Mouse (Mus musculus) midbrain, postnatal 0 days (tissue): Measurements from ENCODE around the gene Hist1h4f. TPM values are rescaled to one million over a fixed set of nuclear protein-coding genes. Genes with fewer than 3 reads are reported as not detected.

ENCODE experiments used
- ATAC-seq: fragments of 200-750 bp; cut with Nextera tagmentation; 2 replicates; pipeline ENCODE4 v1.8.0; 2017; ENCODE audit warnings: moderate number of reproducible peaks, mild to moderate bottlenecking, moderate TSS enrichment, moderate library complexity; ENCODE audit not compliant: low FRiP score
- DNase-seq: peaks from one replicate; pipeline ENCODE4 v3.0.0-alpha.2; 2015; ENCODE audit warnings: low spot score
- H3K27ac ChIP-seq: fragments of 300-500 bp; sonication (generic); 2 replicates; pipeline ENCODE4 v1.5.1; 2014; ENCODE audit warnings: low read depth, mild to moderate bottlenecking, low read length, mixed read lengths
- H3K27me3 ChIP-seq: fragments of 300-500 bp; sonication (generic); 2 replicates; pipeline ENCODE4 v1.6.1; 2014; ENCODE audit warnings: low read length, control low read depth, mixed read lengths; ENCODE audit not compliant: insufficient read depth
- H3K36me3 ChIP-seq: fragments of 300-500 bp; sonication (generic); 2 replicates; pipeline ENCODE4 v1.6.1; 2014; ENCODE audit warnings: low read length, control low read depth, mixed read lengths; ENCODE audit not compliant: insufficient read depth
- H3K4me1 ChIP-seq: fragments of 300-500 bp; sonication (generic); 2 replicates; pipeline ENCODE4 v1.6.1; 2014; ENCODE audit warnings: mild to moderate bottlenecking, control low read depth, antibody characterized with exemption, low read length, mixed read lengths; ENCODE audit not compliant: insufficient read depth
- H3K4me2 ChIP-seq: fragments of 300-500 bp; sonication (generic); 2 replicates; pipeline ENCODE4 v1.6.1; 2014; ENCODE audit warnings: low read depth, mild to moderate bottlenecking, low read length, mixed read lengths; ENCODE audit not compliant: poor library complexity, severe bottlenecking
- H3K4me3 ChIP-seq: fragments of 300-500 bp; sonication (generic); 2 replicates; pipeline ENCODE4 v1.5.1; 2014; ENCODE audit warnings: low read depth, mild to moderate bottlenecking, low read length, moderate library complexity
- H3K9ac ChIP-seq: fragments of 300-500 bp; sonication (generic); replicated peaks from 2 replicates; pipeline ENCODE4 v1.6.1; 2014; ENCODE audit warnings: mild to moderate bottlenecking, low read length, moderate library complexity, mixed read lengths; ENCODE audit not compliant: poor library complexity, severe bottlenecking
- H3K9me3 ChIP-seq: fragments of 300-500 bp; sonication (generic); 2 replicates; pipeline ENCODE4 v1.6.1; 2016; ENCODE audit warnings: low read length, control low read depth
- CTCF ChIP-seq: IDR thresholded peaks from 2 replicates; pipeline ENCODE4 v1.5.1; 2016; ENCODE audit warnings: antibody characterized with exemption, mild to moderate bottlenecking
- WGBS: fragments of 180-500 bp; shearing (Covaris S2); extraction: QIAGEN DNeasy Blood & Tissue Kit; methylation state at CpG from one replicate; pipeline ENCODE4 v1.1.7; 2014; 5-methylcytosine and 5-hydroxymethylcytosine counted together
- microRNA-seq: library from miRNA; unstranded; fragments of <30 nt; microRNA quantifications from one replicate; pipeline ENCODE4, GENCODE M21; 2016; ENCODE audit warnings: borderline number of aligned reads
- polyA plus RNA-seq: library from polyadenylated mRNA; unstranded; fragments of >200 nt; fragmentation: Nextera tagmentation; extraction: Ambion mirVana; gene quantifications from 2 replicates; pipeline ENCODE4 v1.2.1, GENCODE M21; 2015
- total RNA-seq: library from RNA; depleted of rRNA; stranded (reverse); fragments of >200 nt; gene quantifications from 2 replicates; pipeline ENCODE4 v1.2.3, GENCODE M21; 2014; rRNA removed

Hist1h4f gene
- total and polyA plus RNA-seq, 2 experiments from 2014 or later: 753 TPM; not detected in 1

- Histone ChIP-seq H3K27me3 (peaks cover 5% of the 10 kb centered on the region; the same call in 1 of the 2 replicates), H3K4me3 (no peak overlapping the region), H3K27ac (no peak overlapping the region), H3K36me3 (no peaks in the 10 kb centered on the region), H3K4me2 (no peak overlapping the region), H3K4me1 (no peaks in the 10 kb centered on the region; the same call in 1 of the 2 replicates), H3K9ac (no peak overlapping the region), H3K9me3 (no peaks in the 10 kb centered on the region)
- DNase-seq (no peak), ATAC-seq (no peak)
- no peak for TF ChIP-seq CTCF
- WGBS: 36% methylated on average over 9 of the region's 9 CpGs
Measured at GRCm38 (mm10) chr13:23502031-23502567, 49.3 kb downstream of the Hist1h4f start.

GRCm38 (mm10) chr13:23501511-23501910, 49.9 kb downstream of the Hist1h4f start:
- 0 out of 2 replicates have a peak, but pooled peaks cover 4% of the 10 kb centered on the region for H3K27me3 ChIP-seq
- no peak overlapping the region for H3K27ac ChIP-seq
- no peaks in the 10 kb centered on the region; the same call in 1 of the 2 replicates for H3K4me1 ChIP-seq
- no peaks in the 10 kb centered on the region for H3K9me3 ChIP-seq
- H3K36me3 ChIP-seq: no peaks in the 10 kb centered on the region
- TF ChIP-seq CTCF: no peak
- ATAC-seq (no peak), DNase-seq (no peak)
- no peak overlapping the region for H3K4me3 ChIP-seq
- no peak overlapping the region for H3K9ac ChIP-seq
- H3K4me2 ChIP-seq: no peak overlapping the region
- 19% methylated on average over 5 of the region's 5 CpGs for WGBS

Small RNA genes lying within 50 kb of the gene (microRNA-seq; reads per million reads assigned to microRNA genes)
- not detected for gene Gm44297
- not detected for gene Gm44359
- gene Gm44394: not detected
- not detected for gene n-TStga1

Other genes with a start within 250 kb of the Hist1h4f start
Only the 30 nearest of the 34 such genes appear.
- gene Zfp322a, start 182.4 kb downstream of the Hist1h4f start, total RNA-seq: 19.7 and 32.5 TPM in 2 replicates
- 31.1 and 31.5 TPM in 2 replicates for gene Zfp322a, start 182.4 kb downstream of the Hist1h4f start, polyA plus RNA-seq
- 4.9 and 7.3 TPM in 2 replicates for gene Abt1, start 127.8 kb downstream of the Hist1h4f start, total RNA-seq
- gene Abt1, start 127.8 kb downstream of the Hist1h4f start, polyA plus RNA-seq: 5.2 and 6.0 TPM in 2 replicates
- gene Btn1a1, start 85.7 kb downstream of the Hist1h4f start, total RNA-seq: 0.05 TPM in 1 of 2 replicates, not detected in the other
- 0.04 and 0.07 TPM in 2 replicates for gene Btn1a1, start 85.7 kb downstream of the Hist1h4f start, polyA plus RNA-seq
- 0.16 TPM in 1 of 2 replicates, not detected in the other for gene Btn2a2, start 62.8 kb downstream of the Hist1h4f start, total RNA-seq
- not detected in 2 replicates for gene Btn2a2, start 62.8 kb downstream of the Hist1h4f start, polyA plus RNA-seq
- gene Hist1h4h, start 20.6 kb downstream of the Hist1h4f start, total RNA-seq: 1,176 and 1,474 TPM in 2 replicates
- gene Hist1h4h, start 20.6 kb downstream of the Hist1h4f start, polyA plus RNA-seq: 3.9 and 4.0 TPM in 2 replicates
- 52.3 and 293 TPM in 2 replicates for gene Hist1h2af, start 17.7 kb downstream of the Hist1h4f start, total RNA-seq
- gene Hist1h2af, start 17.7 kb downstream of the Hist1h4f start, polyA plus RNA-seq: 0.54 and 1.5 TPM in 2 replicates
- 99.4 and 262 TPM in 2 replicates for gene Hist1h3g, start 16.2 kb downstream of the Hist1h4f start, total RNA-seq
- gene Hist1h3g, start 16.2 kb downstream of the Hist1h4f start, polyA plus RNA-seq: not detected in 2 replicates
- 8.7 and 34.2 TPM in 2 replicates for gene Hist1h2bh, start 8.3 kb downstream of the Hist1h4f start, total RNA-seq
- 0.16 TPM in 1 of 2 replicates, not detected in the other for gene Hist1h2bh, start 8.3 kb downstream of the Hist1h4f start, polyA plus RNA-seq
- 154 and 239 TPM in 2 replicates for gene Hist1h3f, start 7.6 kb downstream of the Hist1h4f start, total RNA-seq
- 0.21 and 0.23 TPM in 2 replicates for gene Hist1h3f, start 7.6 kb downstream of the Hist1h4f start, polyA plus RNA-seq
- gene Hist1h1d, start 1.6 kb upstream of the Hist1h4f start, total RNA-seq: 21.3 and 23.4 TPM in 2 replicates
- gene Hist1h1d, start 1.6 kb upstream of the Hist1h4f start, polyA plus RNA-seq: 0.04 and 0.07 TPM in 2 replicates
- 203 and 384 TPM in 2 replicates for gene Hist1h3e, start 10.7 kb upstream of the Hist1h4f start, total RNA-seq
- 1.2 and 1.9 TPM in 2 replicates for gene Hist1h3e, start 10.7 kb upstream of the Hist1h4f start, polyA plus RNA-seq
- gene Hist1h2ae, start 19.6 kb upstream of the Hist1h4f start, total RNA-seq: 76.7 and 98.8 TPM in 2 replicates
- gene Hist1h2ae, start 19.6 kb upstream of the Hist1h4f start, polyA plus RNA-seq: 4.5 and 5.9 TPM in 2 replicates
- 248 and 572 TPM in 2 replicates for gene Hist1h2bg, start 19.7 kb upstream of the Hist1h4f start, total RNA-seq
- 2.8 and 4.5 TPM in 2 replicates for gene Hist1h2bg, start 19.7 kb upstream of the Hist1h4f start, polyA plus RNA-seq
- gene Hist1h2bf, start 22.5 kb upstream of the Hist1h4f start, total RNA-seq: 194 and 327 TPM in 2 replicates
- gene Hist1h2bf, start 22.5 kb upstream of the Hist1h4f start, polyA plus RNA-seq: 0.43 TPM in 1 of 2 replicates, not detected in the other
- 162 and 232 TPM in 2 replicates for gene Hist1h2ad, start 22.7 kb upstream of the Hist1h4f start, total RNA-seq
- gene Hist1h2ad, start 22.7 kb upstream of the Hist1h4f start, polyA plus RNA-seq: not detected in 2 replicates
- 49.8 and 92.5 TPM in 2 replicates for gene Hist1h3d, start 24.1 kb upstream of the Hist1h4f start, total RNA-seq
- 0.42 and 0.55 TPM in 2 replicates for gene Hist1h3d, start 24.1 kb upstream of the Hist1h4f start, polyA plus RNA-seq
- 900 and 1,141 TPM in 2 replicates for gene Hist1h4d, start 29.9 kb upstream of the Hist1h4f start, total RNA-seq
- 18.0 and 18.8 TPM in 2 replicates for gene Hist1h4d, start 29.9 kb upstream of the Hist1h4f start, polyA plus RNA-seq
- gene Hist1h2be, start 69.5 kb upstream of the Hist1h4f start, total RNA-seq: 75.1 and 75.2 TPM in 2 replicates
- 0.32 and 0.33 TPM in 2 replicates for gene Hist1h2be, start 69.5 kb upstream of the Hist1h4f start, polyA plus RNA-seq
- gene Hist1h1e, start 70.9 kb upstream of the Hist1h4f start, total RNA-seq: 159 and 160 TPM in 2 replicates
- gene Hist1h1e, start 70.9 kb upstream of the Hist1h4f start, polyA plus RNA-seq: 8.0 and 9.5 TPM in 2 replicates
- gene Hist1h2ac, start 132.3 kb upstream of the Hist1h4f start, total RNA-seq: 16.6 and 45.8 TPM in 2 replicates
- 0.21 and 0.28 TPM in 2 replicates for gene Hist1h2ac, start 132.3 kb upstream of the Hist1h4f start, polyA plus RNA-seq
- 66.3 and 125 TPM in 2 replicates for gene Hist1h2bc, start 132.6 kb upstream of the Hist1h4f start, total RNA-seq
- gene Hist1h2bc, start 132.6 kb upstream of the Hist1h4f start, polyA plus RNA-seq: 23.7 and 28.6 TPM in 2 replicates
- 0.93 TPM in 1 of 2 replicates, not detected in the other for gene Hist1h1t, start 144.2 kb upstream of the Hist1h4f start, total RNA-seq
- gene Hist1h1t, start 144.2 kb upstream of the Hist1h4f start, polyA plus RNA-seq: not detected in 2 replicates
- 622 and 783 TPM in 2 replicates for gene Hist1h4c, start 146.8 kb upstream of the Hist1h4f start, total RNA-seq
- gene Hist1h4c, start 146.8 kb upstream of the Hist1h4f start, polyA plus RNA-seq: 1.5 and 2.2 TPM in 2 replicates
- gene Hfe, start 159.2 kb upstream of the Hist1h4f start, total RNA-seq: 1.8 and 2.5 TPM in 2 replicates
- gene Hfe, start 159.2 kb upstream of the Hist1h4f start, polyA plus RNA-seq: 4.0 and 5.8 TPM in 2 replicates
- 243 and 275 TPM in 2 replicates for gene Hist1h1c, start 187.2 kb upstream of the Hist1h4f start, total RNA-seq
- gene Hist1h1c, start 187.2 kb upstream of the Hist1h4f start, polyA plus RNA-seq: 26.1 and 26.5 TPM in 2 replicates
- 206 and 420 TPM in 2 replicates for gene Hist1h3c, start 194.0 kb upstream of the Hist1h4f start, total RNA-seq
- not detected in 2 replicates for gene Hist1h3c, start 194.0 kb upstream of the Hist1h4f start, polyA plus RNA-seq
- gene Hist1h2bb, start 195.1 kb upstream of the Hist1h4f start, total RNA-seq: 491 and 821 TPM in 2 replicates
- gene Hist1h2bb, start 195.1 kb upstream of the Hist1h4f start, polyA plus RNA-seq: 0.61 TPM in 1 of 2 replicates, not detected in the other
- 98.5 and 290 TPM in 2 replicates for gene Hist1h2ab, start 199.5 kb upstream of the Hist1h4f start, total RNA-seq
- 2.1 and 2.4 TPM in 2 replicates for gene Hist1h2ab, start 199.5 kb upstream of the Hist1h4f start, polyA plus RNA-seq
- gene Hist1h3b, start 200.6 kb upstream of the Hist1h4f start, total RNA-seq: 124 and 290 TPM in 2 replicates
- gene Hist1h3b, start 200.6 kb upstream of the Hist1h4f start, polyA plus RNA-seq: 0.50 and 0.51 TPM in 2 replicates
- 143 and 315 TPM in 2 replicates for gene Hist1h4b, start 205.4 kb upstream of the Hist1h4f start, total RNA-seq
- 1.6 and 2.0 TPM in 2 replicates for gene Hist1h4b, start 205.4 kb upstream of the Hist1h4f start, polyA plus RNA-seq